Mouse (Mus musculus): ENCODE results near the gene Irs2.

Irs2 gene

DNA sequence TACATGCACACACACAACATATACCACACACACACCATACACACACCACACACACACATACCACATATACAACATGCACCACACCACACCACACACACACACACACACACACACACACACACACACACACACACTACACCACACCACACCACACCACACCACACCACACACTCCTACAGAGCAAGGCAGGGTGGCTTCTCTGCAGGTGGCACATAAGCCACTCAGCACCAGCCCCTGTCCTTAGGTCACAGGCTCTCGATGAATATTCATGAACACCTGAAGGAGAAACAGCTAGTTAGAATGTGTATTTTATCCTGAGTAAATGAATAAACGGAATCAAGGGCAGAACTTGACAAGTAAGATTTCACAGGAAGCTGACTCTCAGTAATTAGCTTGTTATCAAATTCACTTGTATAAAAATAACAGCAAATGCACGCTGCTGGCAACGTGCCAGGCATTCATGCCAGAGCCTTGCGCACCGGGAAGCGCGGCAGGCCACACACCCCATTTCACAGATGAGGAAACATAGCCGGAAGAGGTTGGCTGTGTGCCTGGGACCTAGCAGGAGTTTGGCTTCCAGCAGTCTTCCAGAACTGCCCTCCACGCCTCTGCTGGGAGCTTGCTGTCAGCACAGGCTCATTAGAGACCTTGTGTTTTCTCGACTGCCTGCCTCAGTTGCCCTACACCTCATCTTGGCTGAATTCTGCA lies 54.8 kb downstream of the Irs2 start:
- no peak for DNase-seq (ENCODE audit: low read depth, low spot score)

GRCm38 (mm10) chr8:10952706-10953105 lies 55.6 kb downstream of the Irs2 start:
- no peak for DNase-seq (ENCODE audit: low read depth, low spot score)

- DNase-seq (ENCODE audit: low read depth, low spot score), result no peak
Observed at GRCm38 (mm10) chr8:10952235-10952634, 56.0 kb downstream of the Irs2 start.

DNA sequence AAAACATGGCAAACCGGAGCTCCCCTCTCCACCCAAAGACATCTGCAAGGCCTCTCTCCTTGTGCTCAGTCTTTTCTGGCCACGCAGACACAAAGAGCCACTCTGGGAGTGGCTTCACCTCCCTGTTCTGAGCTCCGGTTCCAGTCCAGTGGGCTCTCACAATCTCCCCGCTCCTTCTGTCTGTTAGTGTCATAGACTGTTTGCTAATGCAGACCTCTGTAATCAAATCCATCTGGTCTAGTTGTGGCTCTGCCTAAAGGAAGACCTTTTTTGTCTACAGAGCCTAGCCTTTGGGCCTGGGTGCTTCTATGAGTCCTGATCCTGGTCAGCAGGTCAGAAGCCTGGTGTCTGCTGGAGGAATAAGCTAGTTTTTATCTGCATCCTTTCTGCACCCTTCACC lies 56.7 kb downstream of the Irs2 start:
- DNase-seq (ENCODE audit: low read depth, low spot score), result no peak

GRCm38 (mm10) chr8:10945939-10946740 lies 62.1 kb downstream of the Irs2 start:
- no peak for DNase-seq (ENCODE audit: low read depth, low spot score)

DNA sequence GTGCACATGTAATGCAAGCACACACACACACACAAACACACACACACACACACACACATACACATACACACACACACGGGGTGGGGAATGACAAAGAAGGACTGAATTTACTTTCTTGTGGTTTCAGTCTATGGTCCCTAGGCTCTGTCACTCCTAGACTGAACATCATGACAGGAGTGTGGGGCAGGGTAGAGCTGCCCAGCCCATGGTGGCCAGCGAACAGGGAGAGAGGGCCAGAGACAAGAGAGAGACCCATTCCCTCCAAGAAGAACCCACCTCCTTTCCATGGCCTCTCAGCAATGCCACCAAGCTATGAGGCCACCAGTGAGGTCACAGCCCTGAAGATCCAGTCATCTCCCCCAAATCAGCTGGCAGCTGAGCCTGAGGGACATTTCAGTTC lies 62.8 kb downstream of the Irs2 start:
- DNase-seq (ENCODE audit: low read depth, low spot score), result no peak

GRCm38 (mm10) chr8:10943314-10944060 lies 64.8 kb downstream of the Irs2 start:
- no peak for DNase-seq (ENCODE audit: low read depth, low spot score)

DNA sequence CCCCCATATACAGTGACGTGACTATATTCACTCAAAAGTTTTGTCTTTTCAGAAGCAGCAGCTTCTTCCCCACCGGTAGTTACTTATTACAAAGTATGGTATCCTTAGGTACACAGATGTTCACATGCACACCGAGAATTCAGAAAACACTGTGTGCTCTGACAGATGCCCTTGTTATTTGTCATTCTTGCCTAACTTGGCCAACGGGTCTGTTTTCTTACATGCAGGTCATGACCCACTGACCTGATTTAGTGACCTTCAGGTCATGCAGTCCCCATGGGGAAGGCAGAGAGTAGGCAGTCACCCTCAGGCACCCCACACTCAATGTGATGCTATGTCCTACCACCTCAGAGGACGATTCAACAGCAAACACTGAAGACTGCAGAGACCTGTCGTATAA lies 68.4 kb downstream of the Irs2 start:
- DNase-seq (ENCODE audit: low read depth, low spot score), result no peak

DNA sequence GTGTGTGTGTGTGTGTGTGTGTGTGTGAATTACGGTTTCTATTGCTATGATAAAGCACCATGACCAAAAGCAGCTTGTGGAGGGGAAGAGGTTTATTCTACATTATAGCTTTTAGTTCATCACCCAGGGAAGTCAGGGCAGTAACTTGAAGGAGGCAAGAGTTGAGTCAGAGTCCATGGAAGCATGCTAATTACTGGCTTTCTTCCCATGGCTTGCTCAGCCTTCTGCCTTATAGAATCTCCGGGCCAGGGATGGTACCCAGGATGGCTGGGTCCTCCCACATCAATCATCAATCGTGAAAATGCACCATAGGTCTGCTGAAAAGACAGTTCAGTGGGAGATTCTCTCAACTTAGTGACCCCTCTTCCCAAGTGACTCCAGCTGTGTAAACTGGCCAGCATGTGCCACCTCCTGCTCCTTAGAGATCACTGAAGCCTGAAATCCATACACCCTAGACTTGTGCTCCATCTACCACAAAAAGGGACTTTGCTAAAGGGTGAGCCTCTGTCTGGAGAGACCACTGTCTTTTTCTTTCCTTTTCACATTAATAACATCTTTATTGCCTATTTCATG lies 69.0 kb downstream of the Irs2 start:
- no peak for DNase-seq (ENCODE audit: low read depth, low spot score)

DNA sequence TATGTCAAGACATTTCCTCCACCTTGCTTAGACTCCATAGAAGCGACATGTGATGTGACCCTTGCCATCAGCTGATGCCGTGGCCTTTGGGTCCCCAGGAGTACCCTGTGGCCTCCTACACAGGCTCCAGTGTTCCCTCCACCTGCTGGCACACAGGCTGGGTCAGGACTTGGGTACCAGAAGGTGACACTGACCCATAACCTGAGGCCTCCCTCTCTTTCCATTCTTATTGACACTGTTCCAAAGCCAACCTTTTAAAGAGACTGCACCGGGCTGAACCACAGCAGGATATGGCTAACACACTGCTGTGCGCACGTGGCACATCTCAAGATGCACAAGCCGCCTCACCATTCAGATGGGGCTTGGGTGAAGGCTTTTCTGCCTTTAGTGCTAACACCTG lies 70.0 kb downstream of the Irs2 start:
- no peak for DNase-seq (ENCODE audit: low read depth, low spot score)

- DNase-seq (ENCODE audit: low read depth, low spot score), result no peak
Observed at GRCm38 (mm10) chr8:10936646-10937045, 71.6 kb downstream of the Irs2 start.

DNA sequence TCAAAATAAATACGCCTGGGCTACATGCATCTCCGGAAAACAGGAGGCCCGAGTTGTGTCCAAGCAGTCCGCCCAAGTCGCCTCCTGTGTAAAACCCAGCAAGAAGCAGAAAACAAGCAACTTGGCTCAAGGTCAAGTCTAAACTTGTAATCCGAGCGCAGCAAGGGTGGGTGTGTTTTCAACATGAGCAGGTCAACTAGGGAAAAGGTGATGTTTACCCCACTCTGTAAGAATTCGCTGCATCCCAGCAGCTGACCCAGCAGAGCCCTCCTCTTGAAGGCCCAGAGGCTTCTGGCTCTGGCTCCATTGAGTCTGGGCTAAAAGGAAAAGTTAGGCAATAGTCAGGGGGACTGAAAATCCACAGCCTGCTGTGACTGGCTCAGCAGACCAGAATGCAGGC lies 73.0 kb downstream of the Irs2 start:
- DNase-seq (ENCODE audit: low read depth, low spot score), result no peak
